Mouse (Mus musculus) megakaryocyte, embryonic 14.5 days (primary cell): ENCODE data around the gene Nek5. TPM values are rescaled to one million over a fixed set of nuclear protein-coding genes. Genes with fewer than 3 reads are reported as not detected.
A peak's percentile ranks its signal among the peaks of the same experiment; 100 is the strongest.

Source experiments
- H3K27me3 ChIP-seq: replicated peaks from 2 replicates; pipeline ENCODE3; 2012; ENCODE audit warnings: inconsistent platforms
- H3K36me3 ChIP-seq: replicated peaks from 2 replicates; pipeline ENCODE3; 2012; ENCODE audit warnings: low read length, inconsistent platforms, mixed read lengths
- H3K4me1 ChIP-seq: 2 replicates; pipeline ENCODE4 v1.6.1; 2012; ENCODE audit warnings: inconsistent platforms
- H3K4me3 ChIP-seq: replicated peaks from 2 replicates; pipeline ENCODE3; 2012; ENCODE audit warnings: moderate library complexity, mild to moderate bottlenecking, inconsistent platforms
- H3K9me3 ChIP-seq: 2 replicates; pipeline ENCODE4 v1.6.1; 2012; ENCODE audit warnings: inconsistent platforms
- FLI1 ChIP-seq: IDR thresholded peaks from 2 replicates; pipeline ENCODE4 v1.6.1; 2012; ENCODE audit warnings: low read length, inconsistent platforms, mixed read lengths
- GATA1 ChIP-seq: IDR thresholded peaks from 3 replicates; pipeline ENCODE4 v1.6.1; 2012; ENCODE audit warnings: mixed read lengths, low read length, inconsistent platforms, borderline replicate concordance
- polyA plus RNA-seq: library from polyadenylated mRNA; stranded (reverse); fragments of >175 nt; gene quantifications from 2 replicates; pipeline ENCODE4 v1.2.3, GENCODE M21; 2012; ENCODE audit warnings: low replicate concordance; ENCODE audit not compliant: insufficient read depth

Nek5 gene
- polyA plus RNA-seq = not detected in 2 replicates

GRCm38 (mm10) chr8:22124220-22125152 is at the start of gene Nek5:
Gene Nek5 (minus strand): TSS chr8:22125053.
- no peaks in the 10 kb centered on the region for H3K36me3 ChIP-seq
- H3K4me3 ChIP-seq = peak within 1 kb of the TSS; percentile 89
- TF ChIP-seq FLI1 (no peak), GATA1 (no peak)

DNA sequence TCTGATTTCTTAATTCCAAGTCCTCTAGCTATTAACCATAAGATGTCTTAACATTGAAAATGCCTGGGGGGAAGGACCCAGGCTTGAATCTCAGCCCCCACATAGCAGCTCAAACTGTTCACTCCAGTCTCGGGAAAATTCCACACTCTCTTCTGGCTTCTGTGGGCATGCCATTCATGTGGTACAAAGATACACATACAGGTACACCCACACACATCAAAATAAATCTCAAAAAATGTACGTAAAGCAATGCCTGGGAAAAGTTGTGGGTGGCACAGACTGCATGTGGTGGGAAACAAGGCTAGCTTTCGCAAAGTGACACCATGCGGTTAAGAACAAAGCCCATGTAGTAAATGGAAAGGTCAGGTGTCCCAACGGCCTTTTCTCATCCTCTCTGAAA is 44.3 kb upstream of the Nek5 start:
- peaks cover 50% of the 10 kb centered on the region for H3K36me3 ChIP-seq

More at GRCm38 (mm10) chr8:22124220-22125152, at the start of gene Nek5:
- H3K9me3 ChIP-seq = no peaks in the 10 kb centered on the region
- peaks cover 3% of the 10 kb centered on the region for H3K27me3 ChIP-seq
- H3K4me1 ChIP-seq = peaks cover 13% of the 10 kb centered on the region

GRCm38 (mm10) chr8:22166080-22166603 is 41.3 kb upstream of the Nek5 start, which contains the start of gene Nek3:
Gene Nek3 (minus strand): TSS chr8:22166435.
- TF ChIP-seq GATA1 (no peak), FLI1 (no peak)
- H3K36me3 ChIP-seq = peaks cover 32% of the 10 kb centered on the region

More for the DNA sequence above, 44.3 kb upstream of the Nek5 start:
- H3K4me1 ChIP-seq = peaks cover 17% of the 10 kb centered on the region
- TF ChIP-seq GATA1 = no peak
- no peak for TF ChIP-seq FLI1
- no peaks in the 10 kb centered on the region for H3K27me3 ChIP-seq
- H3K9me3 ChIP-seq = no peaks in the 10 kb centered on the region
- H3K4me3 ChIP-seq = no peak overlapping the region

DNA sequence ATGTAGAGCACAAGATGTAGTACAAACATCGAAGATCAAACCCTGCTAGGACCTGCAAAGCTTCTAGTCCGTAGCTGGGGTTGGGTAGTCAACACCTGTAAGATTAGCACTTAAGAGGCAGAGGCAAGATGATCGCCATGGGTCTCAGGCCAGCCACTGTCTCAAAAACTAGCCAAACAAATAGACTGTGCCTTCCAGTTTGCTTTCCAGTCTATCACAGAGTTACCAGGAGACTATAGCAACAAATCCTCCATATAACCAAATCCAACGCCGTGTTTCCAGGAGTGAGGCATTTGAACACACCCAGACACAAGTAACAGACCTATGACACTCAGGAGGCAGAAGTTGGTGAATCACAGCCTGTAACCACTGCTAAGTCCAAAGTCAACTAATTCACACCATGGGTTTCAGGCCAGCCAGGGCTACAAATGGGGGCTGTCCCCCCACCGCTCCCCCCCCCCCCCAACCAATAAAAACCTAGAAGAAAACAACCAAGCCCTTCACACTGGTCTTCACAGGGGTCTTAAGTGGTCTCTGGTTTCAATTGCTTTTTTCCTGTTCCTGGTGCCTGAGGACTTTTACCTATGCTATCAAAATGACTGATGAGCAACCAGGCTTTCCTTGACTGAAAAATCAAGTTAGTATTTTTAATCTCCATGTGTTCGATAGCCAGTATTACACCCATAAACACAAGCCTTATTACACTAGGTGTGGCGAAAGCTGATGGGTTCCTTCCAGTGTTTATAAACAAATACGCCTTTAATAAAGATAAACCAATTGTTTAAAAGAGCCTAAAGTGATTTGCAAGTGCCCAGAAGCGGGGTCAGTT is 40.6 kb upstream of the Nek5 start:
- TF ChIP-seq FLI1 = no peak
- no peak for TF ChIP-seq GATA1
- Histone ChIP-seq H3K27me3 (no peaks in the 10 kb centered on the region), H3K36me3 (peaks cover 25% of the 10 kb centered on the region), H3K9me3 (no peaks in the 10 kb centered on the region), H3K4me3 (peak overlapping the region; percentile 93), H3K4me1 (peaks cover 17% of the 10 kb centered on the region)

More at GRCm38 (mm10) chr8:22166080-22166603, 41.3 kb upstream of the Nek5 start, which contains the start of gene Nek3:
- Histone ChIP-seq H3K4me3 (peak within 1 kb of the TSS; percentile 93), H3K27me3 (no peaks in the 10 kb centered on the region), H3K4me1 (peaks cover 17% of the 10 kb centered on the region), H3K9me3 (no peaks in the 10 kb centered on the region)

DNA sequence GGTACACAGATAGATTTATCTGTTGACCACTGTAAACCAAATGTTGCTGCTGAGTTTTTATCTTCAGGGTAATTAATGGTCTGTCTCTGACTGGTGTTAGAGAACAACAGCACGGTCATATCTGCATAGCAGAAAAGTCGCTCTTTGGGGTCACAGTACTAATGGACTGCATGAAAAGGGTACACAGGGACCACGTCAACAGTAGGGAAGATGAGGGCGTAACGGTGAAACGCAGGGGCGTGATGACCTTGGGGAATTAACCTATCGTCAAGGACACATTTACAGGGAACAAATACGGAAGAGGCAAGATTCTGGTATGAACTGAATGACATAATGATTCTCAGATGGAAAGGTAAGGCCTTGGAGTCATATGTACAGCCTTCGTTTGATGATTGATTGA is 39.6 kb upstream of the Nek5 start:
- H3K4me1 ChIP-seq = peaks cover 17% of the 10 kb centered on the region
- H3K9me3 ChIP-seq = peaks cover 4% of the 10 kb centered on the region
- H3K36me3 ChIP-seq = peaks cover 20% of the 10 kb centered on the region
- TF ChIP-seq GATA1 = no peak
- TF ChIP-seq FLI1 = no peak
- H3K27me3 ChIP-seq = no peaks in the 10 kb centered on the region
- H3K4me3 ChIP-seq = no peak overlapping the region

DNA sequence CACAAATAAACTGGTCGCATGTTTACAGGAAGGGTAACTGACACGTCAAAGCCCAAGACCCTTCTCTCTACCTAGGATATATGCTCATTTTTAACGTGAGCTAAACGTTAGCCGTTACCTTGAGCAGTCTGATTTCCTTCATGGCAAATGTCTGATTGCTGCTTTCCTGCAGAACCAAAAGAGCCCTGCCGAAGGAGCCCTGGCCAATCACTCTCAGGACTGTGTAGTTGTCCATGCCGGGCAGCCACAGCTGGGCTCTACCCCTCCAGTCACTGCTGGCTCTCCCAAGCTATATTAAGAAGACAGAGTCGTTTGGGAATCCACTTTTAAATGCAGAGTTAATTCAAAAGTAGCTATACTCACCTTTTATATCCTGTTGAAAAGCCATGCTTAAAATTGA is 37.4 kb upstream of the Nek5 start:
- Histone ChIP-seq H3K4me1 (peaks cover 14% of the 10 kb centered on the region), H3K4me3 (no peak overlapping the region), H3K9me3 (peaks cover 6% of the 10 kb centered on the region), H3K27me3 (no peaks in the 10 kb centered on the region), H3K36me3 (no peaks in the 10 kb centered on the region)
- TF ChIP-seq GATA1 = no peak
- no peak for TF ChIP-seq FLI1

DNA sequence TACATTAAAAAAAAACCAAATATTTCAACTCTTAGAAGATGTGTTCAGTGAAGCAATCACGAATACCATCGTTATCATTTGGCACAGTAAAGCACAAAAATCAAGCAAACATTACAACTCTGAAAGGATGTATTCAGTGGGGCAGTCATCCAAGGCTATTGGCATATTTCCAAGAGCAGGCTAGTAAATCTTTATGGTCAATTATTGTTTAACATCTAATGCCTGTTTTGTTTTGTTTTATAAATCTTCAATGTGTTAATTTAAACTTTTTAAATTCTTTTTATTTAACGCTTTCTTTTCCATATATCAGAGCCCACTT is 25.5 kb upstream of the Nek5 start:
- no peaks in the 10 kb centered on the region for H3K4me1 ChIP-seq
- TF ChIP-seq FLI1 = no peak
- no peak for TF ChIP-seq GATA1
- H3K4me3 ChIP-seq = no peak overlapping the region
- no peaks in the 10 kb centered on the region for H3K9me3 ChIP-seq
- no peaks in the 10 kb centered on the region for H3K36me3 ChIP-seq
- no peaks in the 10 kb centered on the region for H3K27me3 ChIP-seq

DNA sequence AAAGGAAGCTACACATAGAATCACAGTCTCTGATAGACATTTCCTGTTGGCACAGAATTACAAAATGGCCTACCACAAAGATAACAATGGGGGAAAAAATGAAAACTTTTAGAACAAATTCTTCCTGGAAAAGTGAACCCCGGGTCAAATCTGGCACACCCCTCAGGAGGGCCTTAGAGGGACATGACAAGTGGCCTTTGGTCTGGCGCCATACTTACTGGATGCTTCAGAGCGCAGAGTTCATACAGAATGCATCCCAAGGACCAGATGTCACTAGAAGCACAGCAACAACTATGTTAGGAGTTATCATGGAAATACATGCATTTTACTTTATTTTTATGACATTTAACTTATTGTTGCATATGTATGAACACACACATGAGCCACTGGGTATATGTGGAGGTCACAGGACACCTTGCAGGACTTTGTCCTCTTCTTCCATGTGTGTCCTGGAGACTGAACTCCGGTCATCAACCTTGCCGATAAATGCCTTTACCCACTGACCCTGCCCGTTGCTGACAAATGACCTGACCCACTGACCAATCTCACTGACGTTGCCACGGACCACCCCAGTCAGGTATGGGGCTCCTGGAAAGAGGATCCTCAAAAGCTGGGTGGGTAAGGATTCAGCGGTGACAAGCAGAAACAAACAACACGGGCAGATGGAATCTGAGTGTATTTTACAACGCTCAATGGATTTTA is 24.9 kb upstream of the Nek5 start:
- Histone ChIP-seq H3K27me3 (no peaks in the 10 kb centered on the region), H3K36me3 (no peaks in the 10 kb centered on the region), H3K4me3 (no peak overlapping the region), H3K9me3 (no peaks in the 10 kb centered on the region), H3K4me1 (no peaks in the 10 kb centered on the region)
- TF ChIP-seq FLI1 (no peak), GATA1 (no peak)

DNA sequence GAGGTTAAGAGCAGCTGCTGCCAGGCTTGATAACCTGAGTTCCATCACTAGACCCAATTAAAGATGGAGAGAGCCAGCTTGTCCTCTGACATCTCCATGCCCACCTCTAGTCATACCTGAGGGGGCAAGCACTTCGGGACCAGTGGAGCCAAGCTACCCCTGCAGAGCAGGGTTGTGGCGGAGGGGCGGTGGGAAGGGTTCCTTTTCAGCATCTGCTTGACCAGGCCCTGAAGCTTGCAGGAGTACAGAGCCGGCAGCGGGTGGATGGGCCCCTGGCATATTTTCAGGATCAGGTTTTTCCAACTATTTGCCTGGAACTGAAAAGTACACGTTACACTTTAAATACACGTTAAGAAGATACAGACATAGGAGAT is 23.5 kb upstream of the Nek5 start:
- Histone ChIP-seq H3K27me3 (no peaks in the 10 kb centered on the region), H3K4me1 (no peaks in the 10 kb centered on the region), H3K9me3 (no peaks in the 10 kb centered on the region), H3K36me3 (no peaks in the 10 kb centered on the region), H3K4me3 (no peak overlapping the region)
- TF ChIP-seq FLI1 (no peak), GATA1 (no peak)
